Mouse (Mus musculus) kidney, embryonic 14.5 days (tissue): ENCODE data around the gene Wls. TPM values are rescaled to one million over a fixed set of nuclear protein-coding genes. Genes with fewer than 3 reads are reported as not detected.

Source experiments
- ATAC-seq: fragments of 200-750 bp; cut with Nextera tagmentation; 2 replicates; pipeline ENCODE4 v1.8.0; 2017; ENCODE audit warnings: moderate number of reproducible peaks, mild to moderate bottlenecking, moderate TSS enrichment, moderate library complexity; ENCODE audit not compliant: low FRiP score, low TSS enrichment
- H3K27ac ChIP-seq: fragments of 300-500 bp; sonication (generic); 2 replicates; pipeline ENCODE4 v1.5.1; 2014; ENCODE audit warnings: low read depth, mild to moderate bottlenecking, low read length, moderate library complexity, mixed read lengths
- H3K27me3 ChIP-seq: fragments of 300-500 bp; sonication (generic); 2 replicates; pipeline ENCODE4 v1.6.1; 2014; ENCODE audit warnings: mild to moderate bottlenecking, low read length; ENCODE audit not compliant: control insufficient read depth, insufficient read depth
- H3K36me3 ChIP-seq: fragments of 300-500 bp; sonication (generic); 2 replicates; pipeline ENCODE4 v1.6.1; 2014; ENCODE audit warnings: low read length, mixed read lengths; ENCODE audit not compliant: control insufficient read depth, insufficient read depth
- H3K4me1 ChIP-seq: fragments of 300-500 bp; sonication (generic); 2 replicates; pipeline ENCODE4 v1.6.1; 2014; ENCODE audit warnings: low read length, mixed read lengths; ENCODE audit not compliant: control insufficient read depth, insufficient read depth
- H3K4me2 ChIP-seq: fragments of 300-500 bp; sonication (generic); replicated peaks from 2 replicates; pipeline ENCODE4 v1.6.1; 2014; ENCODE audit warnings: low read depth, mild to moderate bottlenecking, low read length
- H3K4me3 ChIP-seq: fragments of 300-500 bp; sonication (generic); 2 replicates; pipeline ENCODE4 v1.5.1; 2014; ENCODE audit warnings: mild to moderate bottlenecking, low read length
- H3K9ac ChIP-seq: fragments of 300-500 bp; sonication (generic); 2 replicates; pipeline ENCODE4 v1.6.1; 2014; ENCODE audit warnings: low read depth, mild to moderate bottlenecking, low read length, moderate library complexity
- H3K9me3 ChIP-seq: fragments of 300-500 bp; sonication (generic); 2 replicates; pipeline ENCODE4 v1.6.1; 2016; ENCODE audit warnings: low read length; ENCODE audit not compliant: control insufficient read depth
- WGBS: fragments of 180-500 bp; shearing (Covaris S2); extraction: QIAGEN DNeasy Blood & Tissue Kit; methylation state at CpG from one replicate; pipeline ENCODE4 v1.1.7; 2014; 5-methylcytosine and 5-hydroxymethylcytosine counted together
- polyA plus RNA-seq: library from polyadenylated mRNA; unstranded; fragments of >200 nt; fragmentation: Nextera tagmentation; extraction: Ambion mirVana; gene quantifications from 2 replicates; pipeline ENCODE4 v1.2.1, GENCODE M21; 2014

Gene Wls
- polyA plus RNA-seq = 77.4 and 102 TPM in 2 replicates

- peak; percentile 97 for ATAC-seq
- no peaks in the 10 kb centered on the region for H3K27me3 ChIP-seq
- under 1% methylated on average over 21 of the region's 21 CpGs for WGBS
Measured at GRCm38 (mm10) chr3:159839481-159839880, at the start of gene Wls. TSS of gene Wls (plus strand) at chr3:159839672.

GRCm38 (mm10) chr3:159789781-159790180 lies 49.7 kb upstream of the Wls start:
- WGBS = 86% methylated on average over 2 of the region's 2 CpGs
- ATAC-seq = no peak
- Histone ChIP-seq H3K4me3 (no peak overlapping the region), H3K4me2 (no peak overlapping the region), H3K36me3 (no peaks in the 10 kb centered on the region), H3K9me3 (no peaks in the 10 kb centered on the region), H3K9ac (no peak overlapping the region), H3K27me3 (no peaks in the 10 kb centered on the region), H3K27ac (no peak overlapping the region), H3K4me1 (no peaks in the 10 kb centered on the region)

More at GRCm38 (mm10) chr3:159839481-159839880, at the start of gene Wls:
- peak within 1 kb of the TSS; percentile 44 for H3K4me3 ChIP-seq
- H3K36me3 ChIP-seq = no peaks in the 10 kb centered on the region
- H3K9ac ChIP-seq = peak within 1 kb of the TSS; percentile 54
- peaks cover 4% of the 10 kb centered on the region; the same call in 1 of the 2 replicates for H3K4me1 ChIP-seq
- peak within 1 kb of the TSS; percentile 76; the same call in 1 of the 2 replicates for H3K27ac ChIP-seq
- H3K4me2 ChIP-seq = peak within 1 kb of the TSS; percentile 60
- no peaks in the 10 kb centered on the region for H3K9me3 ChIP-seq

GRCm38 (mm10) chr3:159831535-159831934 lies 7.9 kb upstream of the Wls start:
- H3K9ac ChIP-seq = no peak overlapping the region
- H3K36me3 ChIP-seq = no peaks in the 10 kb centered on the region
- ATAC-seq = no peak
- H3K4me3 ChIP-seq = no peak overlapping the region
- H3K27ac ChIP-seq = no peak overlapping the region
- no peaks in the 10 kb centered on the region for H3K27me3 ChIP-seq
- H3K4me1 ChIP-seq = no peaks in the 10 kb centered on the region
- no peak overlapping the region for H3K4me2 ChIP-seq
- H3K9me3 ChIP-seq = no peaks in the 10 kb centered on the region

GRCm38 (mm10) chr3:159840002-159840816 lies 737 bp downstream of the Wls start:
- H3K4me2 ChIP-seq = peak overlapping the region; percentile 60
- H3K36me3 ChIP-seq = no peaks in the 10 kb centered on the region
- peak overlapping the region; percentile 44 for H3K4me3 ChIP-seq
- 0% methylated on average over 27 of the region's 27 CpGs for WGBS
- H3K4me1 ChIP-seq = peaks cover 4% of the 10 kb centered on the region; the same call in 1 of the 2 replicates
- H3K27me3 ChIP-seq = no peaks in the 10 kb centered on the region
- H3K27ac ChIP-seq = peak overlapping the region; percentile 76; the same call in 1 of the 2 replicates
- peak; percentile 67 for ATAC-seq
- no peaks in the 10 kb centered on the region for H3K9me3 ChIP-seq
- H3K9ac ChIP-seq = peak overlapping the region; percentile 54

GRCm38 (mm10) chr3:159840817-159841390 lies 1.4 kb downstream of the Wls start:
- Histone ChIP-seq H3K4me1 (peaks cover 4% of the 10 kb centered on the region; the same call in 1 of the 2 replicates), H3K36me3 (no peaks in the 10 kb centered on the region), H3K4me2 (peak overlapping the region; percentile 60), H3K27me3 (no peaks in the 10 kb centered on the region), H3K9ac (peak overlapping the region; percentile 54), H3K9me3 (no peaks in the 10 kb centered on the region), H3K27ac (no peak overlapping the region), H3K4me3 (peak overlapping the region; percentile 44)
- 0% methylated on average over 12 of the region's 12 CpGs for WGBS
- peak; percentile 26 for ATAC-seq

GRCm38 (mm10) chr3:159841458-159841857 lies 2.0 kb downstream of the Wls start:
- H3K4me3 ChIP-seq = peak overlapping the region; percentile 44
- WGBS = 9% methylated on average over 3 of the region's 3 CpGs
- ATAC-seq = no peak
- H3K4me1 ChIP-seq = peaks cover 4% of the 10 kb centered on the region; the same call in 1 of the 2 replicates
- peak overlapping the region; percentile 12; the same call in 1 of the 2 replicates for H3K9ac ChIP-seq
- peak overlapping the region; percentile 60 for H3K4me2 ChIP-seq
- no peak overlapping the region for H3K27ac ChIP-seq
- no peaks in the 10 kb centered on the region for H3K9me3 ChIP-seq
- no peaks in the 10 kb centered on the region for H3K36me3 ChIP-seq
- H3K27me3 ChIP-seq = no peaks in the 10 kb centered on the region

- H3K9me3 ChIP-seq = no peaks in the 10 kb centered on the region
- H3K27ac ChIP-seq = no peak overlapping the region
- no peak overlapping the region for H3K9ac ChIP-seq
- no peak overlapping the region for H3K4me3 ChIP-seq
- WGBS = 64% methylated on average over 4 of the region's 4 CpGs
- peaks cover 9% of the 10 kb centered on the region; the same call in 1 of the 2 replicates for H3K4me1 ChIP-seq
- H3K36me3 ChIP-seq = no peaks in the 10 kb centered on the region
- H3K4me2 ChIP-seq = no peak overlapping the region
- H3K27me3 ChIP-seq = no peaks in the 10 kb centered on the region
- ATAC-seq = no peak
Measured at GRCm38 (mm10) chr3:159843135-159843534, 3.7 kb downstream of the Wls start.

- no peak overlapping the region for H3K27ac ChIP-seq
- no peaks in the 10 kb centered on the region for H3K9me3 ChIP-seq
- no peak overlapping the region for H3K4me3 ChIP-seq
- H3K9ac ChIP-seq = no peak overlapping the region
- WGBS = 39% methylated on average over 2 of the region's 2 CpGs
- no peaks in the 10 kb centered on the region for H3K27me3 ChIP-seq
- H3K4me1 ChIP-seq = 0 out of 2 replicates have a peak, but pooled peaks cover 5% of the 10 kb centered on the region
- H3K36me3 ChIP-seq = no peaks in the 10 kb centered on the region
- no peak overlapping the region for H3K4me2 ChIP-seq
- ATAC-seq = peak; percentile 81; the same call in 1 of the 2 replicates
Measured at GRCm38 (mm10) chr3:159847410-159848016, 8.0 kb downstream of the Wls start.
